Mouse (Mus musculus) brown adipose tissue, adult 24 weeks (tissue): ENCODE measurements around the gene Sema5a. TPM values are rescaled to one million over a fixed set of nuclear protein-coding genes. Genes with fewer than 3 reads are reported as not detected.

Experiments used
- H3K27ac ChIP-seq: fragments of 200-500 bp; replicated peaks from 2 replicates; pipeline ENCODE4 v1.5.1; 2012; ENCODE audit warnings: low read depth, mild to moderate bottlenecking, low read length
- H3K4me1 ChIP-seq: fragments of 200-500 bp; 2 replicates; pipeline ENCODE4 v1.6.1; 2012; ENCODE audit warnings: low read length, mixed read lengths; ENCODE audit not compliant: control insufficient read depth, insufficient read depth, insufficient read length
- H3K4me3 ChIP-seq: fragments of 200-500 bp; 2 replicates; pipeline ENCODE4 v1.5.1; 2012; ENCODE audit warnings: low read depth, mild to moderate bottlenecking, low read length, moderate library complexity; ENCODE audit not compliant: insufficient read depth
- polyA plus RNA-seq: library from polyadenylated mRNA; stranded (reverse); fragments of >200 nt; gene quantifications from 2 replicates; pipeline ENCODE4 v1.2.4, GENCODE M21; 2012; ENCODE audit not compliant: missing spikeins, insufficient read depth, insufficient read length

The Sema5a gene
- polyA plus RNA-seq, 1 experiment: 1.7 TPM

DNA sequence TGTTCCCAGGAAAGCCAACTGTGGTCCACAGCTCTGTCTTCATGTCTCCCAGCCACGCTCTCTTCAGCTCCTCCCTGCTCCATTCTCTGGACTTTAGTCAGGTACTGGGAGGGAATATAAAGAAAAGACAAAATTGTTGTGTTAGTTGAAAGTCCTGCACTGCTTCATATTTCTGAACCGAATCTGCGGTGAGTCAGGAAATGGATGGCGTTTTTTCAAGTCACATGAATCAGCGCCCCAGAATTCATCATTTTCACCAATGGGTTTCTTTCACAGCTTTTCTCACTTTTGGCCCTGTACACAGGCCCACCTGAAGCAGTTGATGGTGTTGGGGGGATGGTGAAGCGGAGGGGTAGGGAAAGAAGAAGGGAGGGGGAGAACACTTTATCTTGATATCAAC, 2.9 kb upstream of the Sema5a start:
- Histone ChIP-seq H3K4me1 (no peaks in the 10 kb centered on the region), H3K27ac (no peak overlapping the region), H3K4me3 (no peak overlapping the region)

GRCm38 (mm10) chr15:32243096-32243785, 1.4 kb upstream of the Sema5a start:
- H3K27ac ChIP-seq: peak overlapping the region; percentile 61
- H3K4me3 ChIP-seq: peak overlapping the region; percentile 72
- no peaks in the 10 kb centered on the region for H3K4me1 ChIP-seq

GRCm38 (mm10) chr15:32243824-32244223, 786 bp upstream of the Sema5a start:
- Histone ChIP-seq H3K27ac (peak overlapping the region; percentile 61), H3K4me1 (no peaks in the 10 kb centered on the region), H3K4me3 (peak overlapping the region; percentile 72)

GRCm38 (mm10) chr15:32244956-32245836, 586 bp downstream of the Sema5a start:
- H3K4me3 ChIP-seq: peak overlapping the region; percentile 72
- H3K27ac ChIP-seq: no peak overlapping the region

GRCm38 (mm10) chr15:32245837-32246670, 1.4 kb downstream of the Sema5a start:
- Histone ChIP-seq H3K4me3 (peak overlapping the region; percentile 72), H3K27ac (no peak overlapping the region), H3K4me1 (no peaks in the 10 kb centered on the region)

More at GRCm38 (mm10) chr15:32244956-32245836, 586 bp downstream of the Sema5a start:
- H3K4me1 ChIP-seq: no peaks in the 10 kb centered on the region

- Histone ChIP-seq H3K4me1 (no peaks in the 10 kb centered on the region), H3K27ac (no peak overlapping the region), H3K4me3 (no peak overlapping the region)
These were observed 2.7 kb downstream of the Sema5a start for GRCm38 (mm10) chr15:32247281-32247680.

GRCm38 (mm10) chr15:32254806-32255205, 10.2 kb downstream of the Sema5a start:
- H3K27ac ChIP-seq: no peak overlapping the region
- H3K4me3 ChIP-seq: no peak overlapping the region
- H3K4me1 ChIP-seq: no peaks in the 10 kb centered on the region

DNA sequence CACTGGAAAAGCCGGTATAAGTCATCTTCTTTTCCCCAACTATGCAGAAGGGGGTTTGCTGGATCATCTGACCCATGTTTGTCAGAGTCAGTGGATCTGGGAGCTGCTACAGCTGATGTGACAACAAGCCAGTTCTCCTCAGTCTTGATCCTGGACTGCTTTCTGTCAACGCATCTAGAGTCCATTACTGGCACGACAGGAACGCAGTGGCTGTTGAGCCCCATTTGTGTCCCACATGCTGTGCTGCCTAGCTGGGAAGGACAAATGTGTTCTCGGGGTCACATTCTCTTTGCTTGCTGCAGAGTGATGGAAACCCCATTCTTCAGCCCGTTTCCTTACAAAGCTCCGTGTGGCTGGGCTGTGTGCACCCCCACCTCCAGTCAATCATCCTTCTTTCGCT, 12.7 kb downstream of the Sema5a start:
- Histone ChIP-seq H3K4me3 (peak overlapping the region; percentile 4), H3K4me1 (no peaks in the 10 kb centered on the region), H3K27ac (no peak overlapping the region)

DNA sequence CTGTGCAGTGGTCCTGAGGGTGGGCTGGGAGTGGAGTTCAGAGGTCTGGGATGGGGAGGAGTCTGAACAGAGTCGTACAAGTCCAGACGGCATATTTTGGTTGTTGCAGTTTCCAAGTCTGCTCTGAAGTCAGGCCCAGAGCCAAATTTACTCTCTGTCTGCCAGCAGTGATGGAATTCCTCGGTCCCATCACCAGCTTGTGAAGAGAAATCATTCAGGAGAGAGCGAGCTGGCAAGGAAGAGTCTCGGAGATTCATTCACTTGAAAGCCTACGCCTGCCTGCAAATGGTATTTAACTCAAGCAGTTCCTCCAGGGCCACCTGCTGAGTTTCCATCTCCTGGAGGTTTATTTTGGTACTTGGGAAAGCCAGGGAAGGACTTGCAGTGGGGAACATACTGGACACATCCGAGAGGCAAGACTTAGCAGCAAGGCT, 13.3 kb downstream of the Sema5a start:
- peak overlapping the region; percentile 4; the same call in 1 of the 2 replicates for H3K4me3 ChIP-seq
- no peaks in the 10 kb centered on the region for H3K4me1 ChIP-seq
- H3K27ac ChIP-seq: no peak overlapping the region

DNA sequence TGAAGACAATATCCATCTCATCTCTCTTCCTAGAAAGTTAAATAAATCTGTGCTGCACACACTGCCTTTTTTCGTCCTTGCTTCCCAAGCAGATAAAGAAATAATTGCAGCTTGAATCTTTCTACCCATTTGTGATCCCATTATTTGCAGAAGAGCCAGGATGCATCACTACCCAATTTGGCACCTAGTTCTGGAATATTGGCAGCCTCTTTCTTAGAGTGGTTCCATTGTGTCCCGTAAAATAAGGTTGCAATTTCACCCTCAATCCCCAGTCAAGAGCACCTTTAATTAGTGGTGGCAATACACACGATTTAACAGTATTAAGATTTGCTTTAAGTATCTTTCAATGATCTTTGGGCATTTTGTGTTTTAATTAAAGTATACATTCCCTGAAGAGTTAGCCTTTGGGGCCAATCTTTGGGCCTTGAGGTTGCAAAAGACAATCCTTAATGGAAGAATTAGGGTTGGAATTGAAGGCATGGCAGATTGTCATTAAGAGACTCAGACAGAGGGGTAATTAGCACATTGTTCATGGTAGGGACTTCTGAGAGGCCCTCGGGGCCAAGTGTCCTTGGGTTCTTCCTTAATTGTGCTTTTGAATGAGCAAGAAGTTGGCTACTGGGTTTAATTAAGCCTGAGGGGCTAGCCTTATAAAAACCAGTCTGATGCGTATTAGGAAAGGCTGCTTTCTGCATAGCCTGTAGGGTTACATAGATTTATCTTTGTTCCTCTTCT, 14.9 kb downstream of the Sema5a start:
- Histone ChIP-seq H3K4me1 (no peaks in the 10 kb centered on the region; the same call in 1 of the 2 replicates), H3K27ac (no peak overlapping the region), H3K4me3 (no peak overlapping the region)

DNA sequence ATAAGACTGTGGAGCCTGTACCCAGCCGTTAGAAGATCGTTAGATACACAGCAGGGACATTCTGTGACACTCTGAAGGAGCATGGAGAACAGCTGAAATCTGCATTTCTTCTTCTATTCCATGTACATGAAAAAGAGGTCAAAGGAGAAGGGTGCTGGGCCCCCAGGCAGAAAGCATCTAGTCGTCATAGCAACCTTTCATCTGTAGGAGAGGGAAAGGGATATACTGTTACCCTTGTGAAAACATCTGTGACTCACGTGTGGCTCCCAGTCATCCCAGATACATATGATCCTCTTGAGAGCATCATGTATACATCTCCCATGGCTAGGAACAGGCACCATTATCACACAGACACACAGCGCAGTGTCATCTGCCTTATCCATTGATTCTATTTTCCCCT, 16.3 kb downstream of the Sema5a start:
- H3K27ac ChIP-seq: no peak overlapping the region
- H3K4me1 ChIP-seq: peaks cover 8% of the 10 kb centered on the region
- H3K4me3 ChIP-seq: no peak overlapping the region

- Histone ChIP-seq H3K27ac (no peak overlapping the region), H3K4me3 (no peak overlapping the region), H3K4me1 (peaks cover 8% of the 10 kb centered on the region)
These were observed 19.0 kb downstream of the Sema5a start for GRCm38 (mm10) chr15:32263651-32264050.

GRCm38 (mm10) chr15:32264822-32265377, 20.3 kb downstream of the Sema5a start:
- Histone ChIP-seq H3K4me1 (peaks cover 8% of the 10 kb centered on the region), H3K4me3 (no peak overlapping the region), H3K27ac (no peak overlapping the region)

GRCm38 (mm10) chr15:32265378-32265934, 20.8 kb downstream of the Sema5a start:
- H3K27ac ChIP-seq: no peak overlapping the region
- H3K4me1 ChIP-seq: peaks cover 8% of the 10 kb centered on the region
- H3K4me3 ChIP-seq: no peak overlapping the region
